Mouse (Mus musculus) liver, embryonic 14.5 days (tissue): ENCODE data around the gene 1700122O11Rik. TPM values are rescaled to one million over a fixed set of nuclear protein-coding genes. Genes with fewer than 3 reads are reported as not detected.

ENCODE experiments used
- ATAC-seq: fragments of 200-750 bp; cut with Nextera tagmentation; 2 replicates; pipeline ENCODE4 v1.8.0; 2017; ENCODE audit warnings: moderate number of reproducible peaks, mild to moderate bottlenecking, moderate library complexity; ENCODE audit not compliant: insufficient read depth
- DNase-seq, 3 experiments: peaks; one replicate each; pipeline ENCODE4 v3.0.0-alpha.2; 2012 to 2013; ENCODE audit warnings: low read depth in 3 of 3, low spot score in 3 of 3
- H3K27ac ChIP-seq: fragments of 300-500 bp; sonication (generic); 2 replicates; pipeline ENCODE4 v1.5.1; 2014; ENCODE audit warnings: moderate library complexity, mild to moderate bottlenecking, control low read depth, inconsistent platforms
- H3K27me3 ChIP-seq: fragments of 300-500 bp; sonication (generic); 2 replicates; pipeline ENCODE4 v1.6.1; 2014; ENCODE audit warnings: mild to moderate bottlenecking, low read length, moderate library complexity; ENCODE audit not compliant: control insufficient read depth, insufficient read depth
- H3K36me3 ChIP-seq: fragments of 300-500 bp; sonication (generic); replicated peaks from 2 replicates; pipeline ENCODE4 v1.6.1; 2014; ENCODE audit warnings: low read depth; ENCODE audit not compliant: control insufficient read depth, insufficient read depth
- H3K4me1 ChIP-seq, 2 experiments: fragments of 200-500 bp in 1 of 2; fragments of 300-500 bp in 1 of 2; sonication (generic) in 1 of 2; replicated peaks; 2 replicates each; pipeline ENCODE4 v1.6.1; 2012 to 2014; ENCODE audit warnings: antibody characterized with exemption in 1 of 2, inconsistent platforms in 1 of 2, low read length in 1 of 2; ENCODE audit not compliant: control insufficient read depth in 2 of 2, insufficient read depth in 2 of 2
- H3K4me2 ChIP-seq: fragments of 300-500 bp; sonication (generic); 2 replicates; pipeline ENCODE4 v1.6.1; 2014; ENCODE audit warnings: low read depth, mild to moderate bottlenecking, control low read depth, moderate library complexity
- H3K4me3 ChIP-seq, 2 experiments: fragments of 200-500 bp in 1 of 2; fragments of 300-500 bp in 1 of 2; sonication (generic) in 1 of 2; 2 replicates each; pipeline ENCODE4 v1.5.1; 2012 to 2014; ENCODE audit warnings: low read depth in 2 of 2, low read length in 2 of 2, mild to moderate bottlenecking in 2 of 2, control low read depth in 1 of 2, inconsistent platforms in 1 of 2, moderate library complexity in 1 of 2; ENCODE audit not compliant: insufficient read depth in 1 of 2
- H3K9ac ChIP-seq: fragments of 300-500 bp; sonication (generic); replicated peaks from 2 replicates; pipeline ENCODE4 v1.6.1; 2014; ENCODE audit warnings: mild to moderate bottlenecking, control low read depth, moderate library complexity
- H3K9me3 ChIP-seq: fragments of 300-500 bp; sonication (generic); 2 replicates; pipeline ENCODE4 v1.6.1; 2016; ENCODE audit warnings: low read length, mixed read lengths; ENCODE audit not compliant: control insufficient read depth
- CTCF ChIP-seq: IDR thresholded peaks from 2 replicates; pipeline ENCODE4 v1.5.1; 2016; ENCODE audit warnings: antibody characterized with exemption, low read depth, control low read depth
- EP300 ChIP-seq: IDR thresholded peaks from 2 replicates; pipeline ENCODE4 v1.6.1; 2016; ENCODE audit warnings: antibody characterized with exemption, low read depth
- WGBS: fragments of 180-500 bp; shearing (Covaris S2); extraction: QIAGEN DNeasy Blood & Tissue Kit; methylation state at CpG from one replicate; pipeline ENCODE4 v1.1.7; 2014; ENCODE audit not compliant: insufficient replicate concordance; 5-methylcytosine and 5-hydroxymethylcytosine counted together
- polyA plus RNA-seq, 2 experiments: library from polyadenylated mRNA; depleted of rRNA in 1 of 2; stranded (reverse) in 1 of 2; unstranded in 1 of 2; fragments of >200 nt; fragmentation: Nextera tagmentation in 1 of 2; extraction: Ambion mirVana in 1 of 2; gene quantifications; 2 replicates each; pipeline versions ENCODE4 v1.2.1 to v1.2.3; 2012 to 2014

1700122O11Rik gene
- polyA plus RNA-seq, 2 experiments = not detected

DNA sequence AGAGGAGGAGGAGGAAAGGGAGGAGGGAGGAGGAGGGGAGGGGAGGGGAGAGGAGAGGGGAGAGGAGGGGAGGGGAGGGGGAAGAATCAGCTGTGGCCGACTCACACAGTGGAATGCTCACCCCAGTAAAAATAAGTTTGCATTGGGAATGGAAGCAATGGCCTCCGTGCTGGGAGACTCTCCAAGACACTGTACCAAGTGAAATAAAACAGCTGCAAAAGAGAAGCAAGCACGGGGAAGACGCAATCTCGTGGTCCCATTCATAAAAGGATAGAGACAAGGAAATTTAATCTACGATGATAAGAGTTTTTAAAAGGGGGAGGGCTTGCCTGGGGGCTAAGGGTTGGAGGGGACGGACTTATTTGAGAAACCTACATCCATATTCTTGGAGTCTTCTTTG, 36.9 kb downstream of the 1700122O11Rik start:
- Histone ChIP-seq H3K36me3 (no peaks in the 10 kb centered on the region), H3K4me2 (peak overlapping the region; percentile 76), H3K27ac (peak overlapping the region; percentile 31; the same call in 1 of the 2 replicates), H3K4me1 (peaks cover 30 to 61% of the 10 kb centered on the region in 2 experiments), H3K27me3 (no peaks in the 10 kb centered on the region), H3K9ac (peak overlapping the region; percentile 64), H3K4me3 (peak overlapping the region; percentile 14 to 50; a peak in 2 of 4 replicates), H3K9me3 (no peaks in the 10 kb centered on the region)
- ATAC-seq (no peak), DNase-seq (no peak)
- 7% methylated on average over 7 of the region's 7 CpGs for WGBS
- TF ChIP-seq EP300 (no peak), CTCF (no peak)

- peak overlapping the region; percentile 42 for H3K4me2 ChIP-seq
- H3K27ac ChIP-seq = no peak overlapping the region
Measured at GRCm38 (mm10) chr17:47999812-48000211, 38.3 kb downstream of the 1700122O11Rik start.

DNA sequence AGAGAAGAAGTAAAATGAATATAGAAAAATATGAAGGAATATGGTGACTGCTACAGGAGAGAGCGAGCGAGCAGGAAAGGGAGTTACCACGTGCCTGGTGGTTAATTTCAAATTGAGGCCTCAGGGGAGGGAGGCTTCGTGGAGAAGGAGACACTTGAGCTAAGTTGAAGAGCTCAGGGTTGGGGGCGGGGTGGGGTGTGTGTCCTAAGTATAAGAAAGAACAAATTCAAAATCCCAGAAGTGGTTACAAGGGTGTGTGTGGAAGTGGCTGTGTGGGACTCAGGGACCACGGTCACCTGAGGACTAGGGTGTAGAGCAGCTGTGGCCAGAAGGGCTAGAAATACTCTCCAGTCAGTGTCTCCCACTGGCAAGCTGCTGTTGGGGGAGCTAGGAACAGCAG, 38.7 kb downstream of the 1700122O11Rik start:
- Histone ChIP-seq H3K4me3 (no peak overlapping the region), H3K4me2 (peak overlapping the region; percentile 42), H3K27me3 (no peaks in the 10 kb centered on the region), H3K9me3 (no peaks in the 10 kb centered on the region), H3K9ac (peak overlapping the region; percentile 16; the same call in 1 of the 2 replicates), H3K36me3 (no peaks in the 10 kb centered on the region), H3K4me1 (peaks cover 19 to 46% of the 10 kb centered on the region in 2 experiments), H3K27ac (no peak overlapping the region)
- TF ChIP-seq EP300 (no peak), CTCF (no peak)
- 31% methylated on average over 6 of the region's 6 CpGs for WGBS
- ATAC-seq (peak; percentile 9; the same call in 1 of the 2 replicates), DNase-seq (no peak)

More at GRCm38 (mm10) chr17:47999812-48000211, 38.3 kb downstream of the 1700122O11Rik start:
- TF ChIP-seq EP300 (peak; percentile 54), CTCF (no peak)
- Histone ChIP-seq H3K27me3 (no peaks in the 10 kb centered on the region), H3K4me1 (peaks cover 23 to 50% of the 10 kb centered on the region in 2 experiments), H3K36me3 (no peaks in the 10 kb centered on the region), H3K4me3 (no peak overlapping the region), H3K9me3 (no peaks in the 10 kb centered on the region), H3K9ac (peak overlapping the region; percentile 16; the same call in 1 of the 2 replicates)
- 10% methylated on average over 3 of the region's 3 CpGs for WGBS
- no peak for DNase-seq
- peak; percentile 73 for ATAC-seq

- Histone ChIP-seq H3K9ac (no peak overlapping the region), H3K36me3 (no peaks in the 10 kb centered on the region), H3K4me3 (no peak overlapping the region), H3K4me1 (peaks cover 16 to 32% of the 10 kb centered on the region in 2 experiments), H3K27ac (no peak overlapping the region), H3K27me3 (no peaks in the 10 kb centered on the region), H3K9me3 (no peaks in the 10 kb centered on the region), H3K4me2 (no peak overlapping the region)
- ATAC-seq (no peak), DNase-seq (no peak)
- TF ChIP-seq CTCF (no peak), EP300 (no peak)
- 71% methylated on average over 3 of the region's 3 CpGs for WGBS
Measured at GRCm38 (mm10) chr17:47997806-47998205, 40.3 kb downstream of the 1700122O11Rik start.

- Histone ChIP-seq H3K36me3 (no peaks in the 10 kb centered on the region), H3K9ac (0 out of 2 replicates have a peak overlapping the region, but pooled peaks have one; percentile 16), H3K9me3 (no peaks in the 10 kb centered on the region), H3K4me3 (no peak overlapping the region), H3K4me1 (peaks cover 5 to 21% of the 10 kb centered on the region in 2 experiments), H3K27ac (no peak overlapping the region), H3K27me3 (no peaks in the 10 kb centered on the region), H3K4me2 (no peak overlapping the region)
- peak; percentile 44; the same call in 1 of the 2 replicates for ATAC-seq
- TF ChIP-seq EP300 (no peak), CTCF (no peak)
- no peak for DNase-seq
- 36% methylated on average over 10 of the region's 10 CpGs for WGBS
Measured at GRCm38 (mm10) chr17:47990392-47991123, 47.5 kb downstream of the 1700122O11Rik start.
